Mouse (Mus musculus) urinary bladder, postnatal 4 days (tissue): Measurements from ENCODE around the gene Emc8.
A peak's percentile ranks its signal among the peaks of the same experiment; 100 is the strongest.
"Not testable (repeated sequence)": the region's sequence is repeated elsewhere in the genome, so short reads cannot be mapped to it uniquely, and the experiment has no call there.

Experiments used
- DNase-seq, 2 experiments: peaks; one replicate each; pipeline ENCODE4 v3.0.0; 2021 to 2022; ENCODE audit warnings: low spot score in 2 of 2

Gene Emc8

GRCm38 (mm10) chr8:120685097-120685496 lies 16.7 kb upstream of the Emc8 start:
- DNase-seq, result peak in 1 of 2 experiments; percentile 57

GRCm38 (mm10) chr8:120684082-120684481 lies 15.7 kb upstream of the Emc8 start:
- DNase-seq, result no peak

GRCm38 (mm10) chr8:120683602-120684001 lies 15.2 kb upstream of the Emc8 start:
- DNase-seq, result peak; percentile 55 to 80

- DNase-seq, result no peak
Observed at GRCm38 (mm10) chr8:120681113-120681512, 12.7 kb upstream of the Emc8 start.

GRCm38 (mm10) chr8:120680405-120680804 lies 12.0 kb upstream of the Emc8 start:
- DNase-seq, result not testable (repeated sequence)

- DNase-seq, result no peak
Observed at GRCm38 (mm10) chr8:120679629-120680387, 11.4 kb upstream of the Emc8 start.

- DNase-seq, result peak; percentile 71 to 90
Observed at GRCm38 (mm10) chr8:120678447-120678846, 10.1 kb upstream of the Emc8 start.

GRCm38 (mm10) chr8:120675718-120676117 lies 7.3 kb upstream of the Emc8 start:
- no peak for DNase-seq

GRCm38 (mm10) chr8:120673298-120673697 lies 4.9 kb upstream of the Emc8 start:
- DNase-seq, result no peak

- DNase-seq, result no peak
Observed at GRCm38 (mm10) chr8:120672626-120673229, 4.4 kb upstream of the Emc8 start.

- DNase-seq, result no peak
Observed at GRCm38 (mm10) chr8:120671775-120672174, 3.4 kb upstream of the Emc8 start.

- DNase-seq, result peak; percentile 87 to 94
Observed at GRCm38 (mm10) chr8:120667561-120668373, 606 bp downstream of the Emc8 start, which contains the start of the genes Gm27021 and Cox4i1. TSS of gene Gm27021 (minus strand) at chr8:120668079. TSS of gene Cox4i1 (plus strand) at chr8:120668222.

GRCm38 (mm10) chr8:120666807-120667470 lies 1.4 kb downstream of the Emc8 start:
- no peak for DNase-seq

- DNase-seq, result no peak
Observed at GRCm38 (mm10) chr8:120665726-120666455, 2.5 kb downstream of the Emc8 start.

GRCm38 (mm10) chr8:120664566-120664965 lies 3.8 kb downstream of the Emc8 start:
- no peak for DNase-seq

GRCm38 (mm10) chr8:120657415-120657814 lies 11.0 kb downstream of the Emc8 start:
- DNase-seq, result no peak

- no peak for DNase-seq
Observed at GRCm38 (mm10) chr8:120656322-120657052, 11.9 kb downstream of the Emc8 start.

GRCm38 (mm10) chr8:120647532-120647931 lies 20.8 kb downstream of the Emc8 start, which contains the start of gene 1190005I06Rik:
TSS of gene 1190005I06Rik (minus strand) at chr8:120647632.
- DNase-seq, result no peak

GRCm38 (mm10) chr8:120644663-120645062 lies 23.7 kb downstream of the Emc8 start:
- peak; percentile 62 to 76 for DNase-seq

GRCm38 (mm10) chr8:120642031-120642662 lies 26.2 kb downstream of the Emc8 start:
- no peak for DNase-seq
